Mouse (Mus musculus) CH12.LX (cell line): ENCODE measurements around the gene Evi5. TPM values are rescaled to one million over a fixed set of nuclear protein-coding genes. Genes with fewer than 3 reads are reported as not detected.

Experiments used
- DNase-seq: peaks from one replicate; pipeline ENCODE4 v3.0.0-alpha.2; 2013; ENCODE audit errors: extremely low read depth
- H3K27ac ChIP-seq: 2 replicates; pipeline ENCODE4 v1.5.1; 2012; ENCODE audit warnings: low read depth, mild to moderate bottlenecking, control low read depth, moderate library complexity; ENCODE audit not compliant: insufficient read depth
- H3K27me3 ChIP-seq: replicated peaks from 2 replicates; pipeline ENCODE3; 2012; ENCODE audit warnings: inconsistent platforms
- H3K36me3 ChIP-seq, 2 experiments: replicated peaks in 1 of 2; 2 replicates each; pipeline versions ENCODE3 to v1.6.1; 2012; ENCODE audit warnings: inconsistent platforms in 1 of 2, low read length in 1 of 2, mild to moderate bottlenecking in 1 of 2, mixed read lengths in 1 of 2, moderate library complexity in 1 of 2; ENCODE audit not compliant: control insufficient read depth in 1 of 2, insufficient read depth in 1 of 2
- H3K4me1 ChIP-seq, 2 experiments: 2 replicates each; pipeline ENCODE4 v1.6.1; 2012; ENCODE audit warnings: inconsistent platforms in 1 of 2, moderate library complexity in 1 of 2; ENCODE audit not compliant: insufficient read depth in 2 of 2, control insufficient read depth in 1 of 2
- H3K4me2 ChIP-seq: 2 replicates; pipeline ENCODE4 v1.6.1; 2012; ENCODE audit warnings: low read depth, mild to moderate bottlenecking, control low read depth; ENCODE audit not compliant: poor library complexity, insufficient read depth, severe bottlenecking
- H3K4me3 ChIP-seq, 3 experiments: fragments of 150-350 bp in 1 of 3; sonication (generic) in 1 of 3; replicated peaks in 1 of 3; 2 replicates each; pipeline versions ENCODE3 to v1.5.1; 2011 to 2012; ENCODE audit warnings: low read depth in 2 of 3, low read length in 2 of 3, mild to moderate bottlenecking in 2 of 3, moderate library complexity in 2 of 3, control low read depth in 1 of 3, improper control_type of control experiment in 1 of 3, inconsistent platforms in 1 of 3, mixed read lengths in 1 of 3; ENCODE audit not compliant: poor library complexity in 1 of 3
- H3K79me2 ChIP-seq: replicated peaks from 2 replicates; pipeline ENCODE4 v1.6.1; 2012; ENCODE audit warnings: mild to moderate bottlenecking, moderate library complexity; ENCODE audit not compliant: control insufficient read depth, poor library complexity, insufficient read depth, severe bottlenecking; ENCODE audit errors: extremely low read depth
- H3K9ac ChIP-seq: 2 replicates; pipeline ENCODE4 v1.6.1; 2012; ENCODE audit warnings: low read depth, mild to moderate bottlenecking, control low read depth, moderate library complexity; ENCODE audit not compliant: insufficient read depth
- H3K9me3 ChIP-seq: replicated peaks from 2 replicates; pipeline ENCODE3; 2012; ENCODE audit warnings: low read length, inconsistent platforms, mixed read lengths
- CHD2 ChIP-seq: IDR thresholded peaks from 2 replicates; pipeline ENCODE4 v1.6.1; 2011; ENCODE audit warnings: low read length, improper control_type of control experiment
- CTCF ChIP-seq, 2 experiments: IDR thresholded peaks in 1 of 2; conservative IDR thresholded peaks in 1 of 2; 2 replicates each; pipeline ENCODE4 v1.5.1; 2011 to 2012; ENCODE audit warnings: low read depth in 2 of 2, low read length in 2 of 2, improper control_type of control experiment in 1 of 2, inconsistent platforms in 1 of 2, mild to moderate bottlenecking in 1 of 2, moderate library complexity in 1 of 2
- E2F4 ChIP-seq: IDR thresholded peaks from 2 replicates; pipeline ENCODE4 v1.6.1; 2011; ENCODE audit warnings: low read depth, low read length, improper control_type of control experiment; ENCODE audit not compliant: insufficient replicate concordance
- ELF1 ChIP-seq: IDR thresholded peaks from 2 replicates; pipeline ENCODE4 v1.6.1; 2014; ENCODE audit warnings: low read depth, mild to moderate bottlenecking, inconsistent platforms, low read length, improper control_type of control experiment
- GABPA ChIP-seq: IDR thresholded peaks from 2 replicates; pipeline ENCODE4 v1.6.1; 2012; ENCODE audit warnings: low read depth, low read length, improper control_type of control experiment, inconsistent platforms; ENCODE audit not compliant: insufficient replicate concordance
- IRF4 ChIP-seq: IDR thresholded peaks from 2 replicates; pipeline ENCODE4 v1.6.1; 2014; ENCODE audit warnings: low read depth, mild to moderate bottlenecking, inconsistent platforms, low read length, improper control_type of control experiment
- JUND ChIP-seq: conservative IDR thresholded peaks from 2 replicates; pipeline ENCODE4 v1.6.1; 2011; ENCODE audit warnings: low read depth, low read length, improper control_type of control experiment
- MAFK ChIP-seq: IDR thresholded peaks from 2 replicates; pipeline ENCODE4 v1.6.1; 2011; ENCODE audit warnings: low read length, improper control_type of control experiment; ENCODE audit not compliant: insufficient replicate concordance
- MAZ ChIP-seq: IDR thresholded peaks from 2 replicates; pipeline ENCODE4 v1.6.1; 2012; ENCODE audit warnings: low read depth, mild to moderate bottlenecking, inconsistent platforms, low read length, improper control_type of control experiment, moderate library complexity
- MXI1 ChIP-seq: IDR thresholded peaks from 2 replicates; pipeline ENCODE4 v1.6.1; 2011; ENCODE audit warnings: mild to moderate bottlenecking, low read depth, low read length, improper control_type of control experiment
- MYC ChIP-seq: IDR thresholded peaks from 2 replicates; pipeline ENCODE4 v1.6.1; 2011; ENCODE audit warnings: low read depth, mild to moderate bottlenecking, improper control_type of control experiment, low read length
- NELFE ChIP-seq: IDR thresholded peaks from 2 replicates; pipeline ENCODE4 v1.6.1; 2011; ENCODE audit warnings: low read depth, low read length, improper control_type of control experiment
- PAX5 ChIP-seq: IDR thresholded peaks from 2 replicates; pipeline ENCODE4 v1.6.1; 2012; ENCODE audit warnings: low read length, inconsistent platforms, mixed read lengths
- POLR2A ChIP-seq: IDR thresholded peaks from 2 replicates; pipeline ENCODE4 v1.6.1; 2011; ENCODE audit warnings: low read depth, mild to moderate bottlenecking, improper control_type of control experiment, low read length
- SIN3A ChIP-seq: IDR thresholded peaks from 2 replicates; pipeline ENCODE4 v1.6.1; 2012; ENCODE audit warnings: low read length, improper control_type of control experiment, inconsistent platforms
- SMC3 ChIP-seq: IDR thresholded peaks from 2 replicates; pipeline ENCODE4 v1.6.1; 2011; ENCODE audit warnings: low read depth, low read length, improper control_type of control experiment
- TBP ChIP-seq: conservative IDR thresholded peaks from 2 replicates; pipeline ENCODE4 v1.6.1; 2011; ENCODE audit warnings: low read depth, low read length, improper control_type of control experiment
- USF1 ChIP-seq: IDR thresholded peaks from 2 replicates; pipeline ENCODE4 v1.6.1; 2014; ENCODE audit warnings: low read depth, mild to moderate bottlenecking, inconsistent platforms, low read length, improper control_type of control experiment
- ZC3H11A ChIP-seq: IDR thresholded peaks from 2 replicates; pipeline ENCODE4 v1.6.1; 2012; ENCODE audit warnings: low read depth, mild to moderate bottlenecking, inconsistent platforms, low read length, improper control_type of control experiment
- ZNF384 ChIP-seq: IDR thresholded peaks from 2 replicates; pipeline ENCODE4 v1.6.1; 2012; ENCODE audit warnings: low read depth, low read length, improper control_type of control experiment, inconsistent platforms
- dilution Hi-C: fragments of 300-500 bp; cut with MboI; formaldehyde crosslinking; loops from 2 replicates; pipeline ENCODE4 v1.14.3; 2020; ENCODE audit warnings: low sequenced_read_pairs; ENCODE audit not compliant: extremely low pct_unique_long_range_greater_than_20kb, extremely low pct_ligation_motif_present
- in situ Hi-C: fragments of 300-500 bp; cut with MboI; formaldehyde crosslinking; loops from 3 replicates; pipeline ENCODE4 v1.14.3; 2019; ENCODE audit warnings: low sequenced_read_pairs, low pct_ligation_motif_present, low pct_unique_long_range_greater_than_20kb, mixed read lengths
- polyA plus RNA-seq: library from polyadenylated mRNA; unstranded; fragments of >175 nt; gene quantifications from 2 replicates; pipeline ENCODE4 v1.2.1, GENCODE M21; 2012; ENCODE audit warnings: low read depth; ENCODE audit not compliant: insufficient read length
- total RNA-seq, 2 experiments: library from RNA; depleted of rRNA; stranded (reverse); fragments of 300-350 nt in 1 of 2; fragments of >200 nt in 1 of 2; gene quantifications; 2 replicates each; pipeline ENCODE4 v1.2.3; 2012 to 2014

Evi5 gene
- total and polyA plus RNA-seq, 3 experiments, result 3.2 to 6.3 (median 3.8) TPM

- Histone ChIP-seq H3K9ac (no peak overlapping the region), H3K4me3 (no peak overlapping the region), H3K27ac (no peak overlapping the region), H3K36me3 (peaks cover 0 to 11% of the 10 kb centered on the region in 2 experiments), H3K4me1 (no peaks in the 10 kb centered on the region), H3K79me2 (no peaks in the 10 kb centered on the region), H3K27me3 (no peaks in the 10 kb centered on the region), H3K9me3 (peaks cover 3% of the 10 kb centered on the region), H3K4me2 (no peak overlapping the region)
- DNase-seq, result no peak
- in situ Hi-C loops (loop anchor here (5.0 to 10.0 kb wide), 2 partner anchors 64 to 242 kb away; partner anchors contain the start of gene Fam69a), dilution Hi-C loops (no loop called here)
- TF ChIP-seq JUND, result no peak
- TF ChIP-seq USF1, result no peak
- no peak for TF ChIP-seq MAZ
- no peak for TF ChIP-seq PAX5
- no peak for TF ChIP-seq NELFE
- no peak for TF ChIP-seq CHD2
- no peak for TF ChIP-seq POLR2A
- no peak for TF ChIP-seq SIN3A
- no peak for TF ChIP-seq MAFK
- TF ChIP-seq GABPA, result no peak
- TF ChIP-seq IRF4, result no peak
- TF ChIP-seq ELF1, result no peak
- no peak for TF ChIP-seq MXI1
- TF ChIP-seq ZNF384, result no peak
- TF ChIP-seq CTCF (conservative IDR thresholded peaks at IDR 0.05 in 1 of 2, IDR thresholded peaks at IDR 0.05 in 1 of 2; ENCODE audit: low read depth in 2 of 2, low read length in 2 of 2), result no peak
Observed at GRCm38 (mm10) chr5:107922836-107923235, 47.9 kb upstream of the Evi5 start.

GRCm38 (mm10) chr5:107921400-107922252 lies 46.7 kb upstream of the Evi5 start:
- peaks cover 0 to 19% of the 10 kb centered on the region in 2 experiments for H3K36me3 ChIP-seq
- no peaks in the 10 kb centered on the region for H3K79me2 ChIP-seq
- H3K27me3 ChIP-seq, result no peaks in the 10 kb centered on the region
- TF ChIP-seq ZC3H11A (peak; percentile 99), USF1 (no peak), ELF1 (no peak), CTCF (conservative IDR thresholded peaks at IDR 0.05 in 1 of 2, IDR thresholded peaks at IDR 0.05 in 1 of 2; ENCODE audit: low read depth in 2 of 2, low read length in 2 of 2) (peak; percentile 51 to 100), E2F4 (0 out of 2 replicates have a peak, but pooled peaks have one; percentile 41), NELFE (peak; percentile 59; the same call in 1 of the 2 replicates), MYC (peak; percentile 84), SMC3 (peak; percentile 99), TBP (0 out of 2 replicates have a peak, but pooled peaks have one; percentile 51), CHD2 (no peak), JUND (peak; percentile 76; the same call in 1 of the 2 replicates), IRF4 (peak; percentile 44; the same call in 1 of the 2 replicates)
- no peaks in the 10 kb centered on the region for H3K4me1 ChIP-seq
- peaks cover 3% of the 10 kb centered on the region for H3K9me3 ChIP-seq
- in situ Hi-C loops, result loop anchor here (5.0 to 10.0 kb wide), 2 partner anchors 66 to 243 kb away; partner anchors contain the start of gene Fam69a
- H3K4me3 ChIP-seq, result no peak overlapping the region
- no peak overlapping the region for H3K27ac ChIP-seq
- no peak overlapping the region for H3K9ac ChIP-seq
- no peak overlapping the region for H3K4me2 ChIP-seq
- DNase-seq, result peak; percentile 82
- dilution Hi-C loops, result no loop called here
